19 mouse cellular contexts compared by ENCODE assay signal in the genomic region with DNA sequence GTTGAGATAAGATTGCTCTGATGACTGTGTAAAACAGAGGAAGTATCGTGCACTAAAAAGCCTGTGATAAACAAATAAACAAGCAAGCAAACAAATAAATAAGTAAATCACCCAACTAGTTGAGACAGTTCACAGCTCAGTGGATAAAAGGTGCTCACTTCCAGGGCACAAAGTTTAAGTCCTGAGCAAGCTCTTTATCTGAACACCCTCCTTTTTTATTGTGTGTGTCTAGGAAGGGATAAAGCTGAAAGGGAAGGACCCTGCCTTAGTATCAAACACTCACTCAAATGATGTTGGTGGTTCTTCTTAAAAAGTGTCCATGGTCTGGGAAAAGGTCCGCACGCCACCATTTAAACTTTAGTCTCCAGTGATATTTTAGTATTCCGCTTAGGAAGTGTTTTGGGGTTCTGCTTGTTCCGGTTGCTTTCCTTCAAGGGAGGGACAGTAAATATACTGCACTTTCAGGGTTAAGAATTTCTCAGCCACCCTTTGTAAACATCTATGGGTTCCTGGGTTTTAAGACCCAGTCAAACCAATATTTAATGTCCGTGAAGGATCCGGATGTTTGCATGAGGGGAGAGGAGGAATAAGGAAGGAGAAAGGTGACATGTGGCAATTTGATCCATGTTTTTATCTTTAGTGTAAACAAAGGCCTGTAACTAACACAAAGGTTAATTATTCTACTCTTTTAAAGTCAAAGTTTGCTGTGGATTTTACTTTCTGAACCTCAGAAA.
DNase-seq lines count a peak whose midpoint lies in the region; ATAC-seq and TF ChIP-seq lines count a peak whose summit lies in the region.
"Had no signal": no experiment of that assay in that cellular context is flagged by ENCODE, and none has a peak within 500 bp of the region (broad histone marks: within the 10 kb centered on the region; RNA-seq: fewer than 3 reads in every experiment).

No protein-coding gene starts in this region.

- H3K4me2 ChIP-seq in kidney, embryonic 15.5 days, result peak overlapping the region; percentile 4; the same call in 1 of the 2 replicates
- H3K4me2 ChIP-seq in intestine, embryonic 16.5 days (ENCODE audit: low read depth, low read length), result peak overlapping the region; percentile 9; the same call in 1 of the 2 replicates
- no peak overlapping the region for H3K4me2 ChIP-seq in stomach, embryonic 14.5 days (replicated peaks; ENCODE audit: low read depth, low read length)
- H3K4me2 ChIP-seq: embryonic facial prominence, embryonic 12.5 days; forebrain, embryonic 15.5 days; heart, embryonic 15.5 days had no signal

- 31% methylated on average over 7 of the region's 7 CpGs for WGBS in kidney, embryonic 15.5 days
- 40% methylated on average over 7 of the region's 7 CpGs for WGBS in intestine, embryonic 16.5 days
- WGBS in stomach, embryonic 14.5 days, result 46% methylated on average over 7 of the region's 7 CpGs
- 92% methylated on average over 7 of the region's 7 CpGs for WGBS in thymus, adult 2 months

- H3K9me3 ChIP-seq in kidney, embryonic 15.5 days (replicated peaks), result no peaks in the 10 kb centered on the region
- no peaks in the 10 kb centered on the region for H3K9me3 ChIP-seq in intestine, embryonic 16.5 days (ENCODE audit: control insufficient read depth, low read length)
- no peaks in the 10 kb centered on the region for H3K9me3 ChIP-seq in stomach, embryonic 14.5 days (ENCODE audit: control insufficient read depth, low read depth, low read length)
- H3K9me3 ChIP-seq: embryonic facial prominence, embryonic 12.5 days; forebrain, embryonic 15.5 days; heart, embryonic 10.5 days; heart, embryonic 15.5 days; hindbrain, embryonic 10.5 days had no signal

- 0 out of 2 replicates have a peak overlapping the region, but pooled peaks have one; percentile 56 for H3K27ac ChIP-seq in kidney, embryonic 15.5 days
- 0 out of 2 replicates have a peak overlapping the region, but pooled peaks have one; percentile 3 for H3K27ac ChIP-seq in intestine, embryonic 16.5 days (ENCODE audit: low read length)
- H3K27ac ChIP-seq in stomach, embryonic 14.5 days (ENCODE audit: low read length), result no peak overlapping the region
- no peak overlapping the region for H3K27ac ChIP-seq in thymus, adult 2 months (ENCODE audit: control insufficient read depth, insufficient read depth, low read length)
- H3K27ac ChIP-seq: embryonic facial prominence, embryonic 12.5 days; forebrain, embryonic 15.5 days; heart, embryonic 10.5 days; heart, embryonic 15.5 days; hindbrain, embryonic 10.5 days had no signal

- no peak overlapping the region for H3K4me3 ChIP-seq in kidney, embryonic 15.5 days (replicated peaks)
- no peak overlapping the region for H3K4me3 ChIP-seq in intestine, embryonic 16.5 days (ENCODE audit: low read length)
- H3K4me3 ChIP-seq in stomach, embryonic 14.5 days (ENCODE audit: low read depth, low read length), result no peak overlapping the region
- H3K4me3 ChIP-seq in thymus, adult 2 months (ENCODE audit: control insufficient read depth, insufficient read depth, low read length), result no peak overlapping the region
- H3K4me3 ChIP-seq: embryonic facial prominence, embryonic 12.5 days; forebrain, embryonic 15.5 days; heart, embryonic 10.5 days; heart, embryonic 15.5 days; hindbrain, embryonic 10.5 days had no signal

- no peak overlapping the region for H3K9ac ChIP-seq in kidney, embryonic 15.5 days
- H3K9ac ChIP-seq in intestine, embryonic 16.5 days (ENCODE audit: low read depth, low read length), result no peak overlapping the region
- H3K9ac ChIP-seq in stomach, embryonic 14.5 days (replicated peaks; ENCODE audit: low read depth, low read length), result no peak overlapping the region
- H3K9ac ChIP-seq: embryonic facial prominence, embryonic 12.5 days; forebrain, embryonic 15.5 days; heart, embryonic 15.5 days had no signal

- no peaks in the 10 kb centered on the region for H3K36me3 ChIP-seq in kidney, embryonic 15.5 days
- H3K36me3 ChIP-seq in intestine, embryonic 16.5 days (ENCODE audit: control insufficient read depth, insufficient read depth, low read length), result no peaks in the 10 kb centered on the region
- no peaks in the 10 kb centered on the region for H3K36me3 ChIP-seq in stomach, embryonic 14.5 days (ENCODE audit: control insufficient read depth, insufficient read depth, low read length)
- H3K36me3 ChIP-seq in thymus, adult 2 months (ENCODE audit: control insufficient read depth, insufficient read depth, low read length), result no peaks in the 10 kb centered on the region
- H3K36me3 ChIP-seq: embryonic facial prominence, embryonic 12.5 days; forebrain, embryonic 15.5 days; heart, embryonic 10.5 days; heart, embryonic 15.5 days; hindbrain, embryonic 10.5 days had no signal

- peaks cover 25% of the 10 kb centered on the region for H3K4me1 ChIP-seq in kidney, embryonic 15.5 days
- H3K4me1 ChIP-seq in intestine, embryonic 16.5 days (ENCODE audit: control insufficient read depth, insufficient read depth, low read length), result no peaks in the 10 kb centered on the region; the same call in 1 of the 2 replicates
- H3K4me1 ChIP-seq in stomach, embryonic 14.5 days (ENCODE audit: control insufficient read depth, insufficient read depth, low read length), result 0 out of 2 replicates have a peak, but pooled peaks cover 5% of the 10 kb centered on the region
- H3K4me1 ChIP-seq in thymus, adult 2 months (replicated peaks; ENCODE audit: control insufficient read depth, insufficient read depth, low read length), result no peaks in the 10 kb centered on the region
- H3K4me1 ChIP-seq: embryonic facial prominence, embryonic 12.5 days; forebrain, embryonic 15.5 days; heart, embryonic 10.5 days; heart, embryonic 15.5 days had no signal

- H3K27me3 ChIP-seq in kidney, embryonic 15.5 days, result no peaks in the 10 kb centered on the region
- no peaks in the 10 kb centered on the region for H3K27me3 ChIP-seq in intestine, embryonic 16.5 days (replicated peaks; ENCODE audit: control insufficient read depth, insufficient read depth, low read length)
- no peaks in the 10 kb centered on the region for H3K27me3 ChIP-seq in stomach, embryonic 14.5 days (ENCODE audit: control insufficient read depth, insufficient read depth, low read length)
- H3K27me3 ChIP-seq in thymus, adult 2 months (ENCODE audit: control insufficient read depth, insufficient read depth, low read length), result no peaks in the 10 kb centered on the region
- H3K27me3 ChIP-seq: embryonic facial prominence, embryonic 12.5 days; forebrain, embryonic 15.5 days; heart, embryonic 15.5 days had no signal

- TF ChIP-seq CTCF in thymus, adult 2 months (IDR thresholded peaks at IDR 0.05; ENCODE audit: borderline replicate concordance, control insufficient read depth, extremely low read depth, insufficient read depth, low read length, poor library complexity), result no peak

- TF ChIP-seq POLR2A in thymus, adult 2 months (IDR thresholded peaks at IDR 0.05; ENCODE audit: control insufficient read depth, extremely low read depth, insufficient read depth, low read length, poor library complexity), result no peak

- DNase-seq in kidney, postnatal 4 days, result no peak
- no peak for DNase-seq in cerebellum, postnatal 10 days
- DNase-seq in thymus, adult 2 months, result no peak
- DNase-seq in ovary, postnatal 14 days (ENCODE audit: low spot score), result no peak
- DNase-seq: adrenal gland, postnatal 10 days; cerebellum, adult 11 months; cerebellum, adult 8-10 months; cerebellum, postnatal 25 days; gastrocnemius, postnatal 10 days; heart, adult 18-20 months; heart, postnatal 14 days had no signal

- ATAC-seq in kidney, embryonic 15.5 days (replicated peaks; ENCODE audit: low FRiP score), result 0 out of 2 replicates have a peak, but pooled peaks have one; percentile 9
- peak; percentile 67; the same call in 1 of the 2 replicates for ATAC-seq in intestine, embryonic 16.5 days
- ATAC-seq in stomach, embryonic 14.5 days (ENCODE audit: insufficient number of reproducible peaks, insufficient read depth, low FRiP score, low read depth), result peak; percentile 76; the same call in 1 of the 2 replicates
- ATAC-seq: forebrain, embryonic 15.5 days had no signal

Comparison
In these comparisons a context has a peak if more than half of its experiments do, and no peak if none do; other contexts are left out.
1. ATAC-seq: peak in every context shown above with its lines; median percentile 76 in stomach, embryonic 14.5 days; 67 in intestine, embryonic 16.5 days; 9 in kidney, embryonic 15.5 days.
2. H3K27ac ChIP-seq: peak in kidney, embryonic 15.5 days (single experiment) and intestine, embryonic 16.5 days (single experiment); none in stomach, embryonic 14.5 days (single experiment) and thymus, adult 2 months (single experiment).